Mouse (Mus musculus) cerebellum, adult 9-10 months (tissue): Measurements from ENCODE around the gene Srbd1.

Source experiments
- DNase-seq: peaks from one replicate; pipeline ENCODE4 v3.0.0; 2022

Gene Srbd1

DNA sequence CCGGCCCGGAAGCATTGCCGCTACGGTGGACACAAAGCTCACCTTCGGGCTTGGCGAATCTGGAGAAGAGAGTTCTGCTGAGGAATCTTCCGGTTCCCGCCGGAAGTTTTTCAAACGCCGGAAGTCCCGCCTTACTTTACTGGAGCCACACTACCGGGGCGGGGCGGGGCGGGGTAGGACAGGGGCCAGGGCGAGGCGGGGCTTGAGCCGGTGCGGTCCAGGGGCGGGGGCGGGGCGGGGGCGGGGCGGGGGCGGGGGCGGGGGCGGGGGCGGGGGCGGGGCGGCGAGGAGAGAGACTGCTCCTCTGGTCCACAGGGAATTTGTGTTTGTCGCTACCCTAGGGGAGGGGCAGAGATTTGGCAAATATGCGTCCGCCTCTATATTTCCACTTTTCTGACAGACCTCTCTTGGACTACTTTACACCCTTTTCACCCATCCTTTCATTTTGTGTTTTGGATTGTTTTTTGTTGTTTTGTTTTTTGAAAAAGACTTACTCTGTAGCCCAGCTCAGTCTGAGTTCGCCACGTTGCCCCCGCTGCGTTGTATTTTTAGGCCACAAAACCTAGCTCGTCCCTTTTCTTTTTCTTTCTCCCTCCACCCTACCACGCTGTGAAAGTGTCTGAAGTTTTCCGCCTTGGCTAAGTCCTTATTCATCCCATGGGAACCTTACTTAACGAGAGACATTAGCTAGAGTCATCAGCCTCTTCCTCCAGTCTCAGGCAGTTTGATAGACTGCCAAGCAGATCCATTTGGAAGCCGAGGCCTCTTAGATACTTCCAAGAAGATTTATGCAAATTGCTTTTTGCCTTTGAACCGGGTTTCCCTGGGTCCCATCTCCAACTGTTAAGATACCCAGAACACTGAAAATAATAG is at the start of gene Srbd1:
TSS of gene Srbd1 (minus strand) at position 97 of the 873 bp plus-strand sequence.
- peak; percentile 91 for DNase-seq

DNA sequence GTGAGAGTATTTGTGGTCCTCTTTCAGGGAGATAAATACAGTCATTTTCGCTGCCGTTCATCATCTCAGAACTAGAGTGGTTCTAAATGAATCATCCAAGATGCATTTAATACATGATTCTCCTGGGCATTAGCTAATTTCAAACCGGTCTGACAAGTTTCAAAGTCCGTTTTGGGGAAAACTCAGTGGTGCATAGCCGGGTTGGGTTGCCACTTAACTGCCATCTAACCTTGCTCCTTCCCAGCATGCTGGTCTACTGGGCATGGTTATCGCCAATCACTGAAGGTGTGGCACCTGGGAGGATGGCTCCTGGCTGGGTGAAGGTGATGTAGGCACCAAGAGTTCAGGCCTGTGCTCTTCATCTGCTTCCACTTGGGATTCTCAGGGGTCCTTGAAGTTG is 49.0 kb upstream of the Srbd1 start:
- DNase-seq = no peak

DNA sequence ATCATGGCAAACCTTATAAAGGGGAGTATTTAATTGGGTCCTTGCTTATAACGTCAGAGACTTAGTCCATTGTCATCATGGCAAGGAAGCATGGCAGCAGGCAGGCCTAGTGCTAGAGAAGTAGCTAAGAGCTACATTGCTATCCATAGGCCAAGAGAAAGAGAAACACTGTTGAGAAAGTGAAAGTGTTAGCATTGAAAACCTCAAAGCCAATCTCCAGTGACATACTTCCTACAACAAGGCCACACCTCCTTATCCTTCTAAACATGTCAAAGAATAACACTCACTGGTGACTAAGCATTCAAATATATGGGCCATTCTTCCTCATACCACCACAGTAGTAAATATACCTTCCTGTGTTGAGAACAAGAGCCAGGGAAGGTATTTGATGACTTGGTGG is 42.8 kb upstream of the Srbd1 start:
- no peak for DNase-seq

DNA sequence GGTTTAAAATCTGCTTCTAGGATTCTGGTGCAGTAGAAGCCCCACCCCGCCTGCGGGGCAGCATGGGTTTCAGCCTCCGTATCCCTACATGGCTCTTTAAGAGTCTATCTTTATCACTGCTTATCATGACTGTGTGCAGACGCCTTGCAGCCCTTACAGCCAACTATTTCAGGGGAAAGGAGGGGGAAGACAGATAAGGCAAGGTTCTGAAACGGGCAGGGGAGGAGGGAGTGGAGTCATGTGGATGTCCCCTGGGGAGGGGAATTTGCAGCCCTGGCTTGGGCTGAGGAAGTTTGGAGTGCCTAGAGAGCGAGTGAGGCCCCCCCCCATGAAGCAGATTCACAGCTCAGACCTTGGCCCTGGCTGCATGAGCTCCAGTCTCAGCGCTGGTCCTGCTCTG is 40.6 kb upstream of the Srbd1 start:
- DNase-seq = no peak

DNA sequence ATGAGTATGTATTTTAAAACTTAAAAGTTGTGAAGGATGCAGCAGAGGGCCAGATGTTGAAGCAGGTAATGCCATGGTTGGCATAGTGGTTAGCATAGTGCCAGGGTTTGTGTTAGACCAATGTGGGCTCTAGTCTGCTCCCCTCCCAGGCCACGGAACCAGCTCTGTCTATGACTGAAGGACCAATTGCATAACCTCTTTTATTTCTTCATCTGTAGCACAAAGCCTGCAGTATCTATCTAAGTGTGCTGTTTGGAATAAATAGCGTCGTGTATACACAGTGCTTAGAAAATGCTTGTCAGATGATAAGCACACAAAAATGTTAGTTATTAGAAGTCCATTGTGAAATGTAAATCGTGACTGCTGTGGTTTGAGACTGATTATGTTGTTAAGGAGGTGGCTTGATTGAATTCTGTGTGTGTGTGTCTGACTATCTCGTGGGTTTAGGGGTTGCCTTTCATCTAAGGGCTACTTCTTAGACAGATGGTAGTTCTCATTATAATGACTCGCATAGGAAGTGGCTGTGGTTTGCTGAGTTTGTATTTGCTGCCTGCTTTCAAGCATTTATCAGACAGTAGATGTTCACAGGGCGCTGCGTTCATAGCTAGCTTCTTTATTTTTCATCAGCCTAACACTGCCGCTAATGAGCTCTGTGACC is 39.7 kb upstream of the Srbd1 start:
- DNase-seq = no peak

DNA sequence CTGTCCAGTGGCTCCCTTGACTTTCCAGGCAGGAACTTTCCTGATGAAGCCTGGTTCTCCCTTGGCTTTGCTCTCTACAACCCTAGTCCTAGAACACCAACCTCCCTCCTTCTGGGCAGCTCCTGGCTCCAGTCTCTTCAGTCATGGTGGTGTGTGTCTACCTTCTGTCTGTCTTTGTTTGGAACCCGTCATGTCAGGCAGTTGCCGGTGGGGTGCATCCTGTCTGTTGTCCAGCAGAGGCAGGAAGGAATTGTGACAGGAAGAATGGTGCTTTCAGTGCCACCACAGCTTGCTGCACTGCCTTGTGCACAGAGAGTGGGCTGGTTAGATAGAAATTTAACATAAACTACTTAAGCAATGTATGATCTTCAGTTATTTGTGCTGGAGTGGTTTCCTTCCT is 38.8 kb upstream of the Srbd1 start:
- DNase-seq = no peak

DNA sequence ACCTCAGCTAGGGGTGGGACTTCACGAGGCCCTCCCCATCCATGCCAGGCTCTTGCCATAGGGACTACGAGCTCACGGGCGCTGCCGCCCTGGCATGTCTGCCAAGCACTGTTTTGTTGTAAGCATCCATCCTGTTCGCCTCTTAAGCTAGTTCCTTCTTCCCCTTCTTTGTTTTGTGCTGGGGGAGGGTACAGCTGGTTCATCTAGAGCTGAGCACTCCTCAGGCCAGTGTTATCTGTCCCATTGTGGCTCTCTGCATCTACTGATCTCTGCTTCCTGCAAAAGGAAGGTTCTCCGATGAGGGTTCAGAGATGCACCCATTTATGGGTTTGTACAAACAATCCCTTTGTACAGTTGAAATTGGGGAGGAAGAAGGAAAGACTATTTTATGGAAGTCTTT is 31.7 kb upstream of the Srbd1 start:
- no peak for DNase-seq

DNA sequence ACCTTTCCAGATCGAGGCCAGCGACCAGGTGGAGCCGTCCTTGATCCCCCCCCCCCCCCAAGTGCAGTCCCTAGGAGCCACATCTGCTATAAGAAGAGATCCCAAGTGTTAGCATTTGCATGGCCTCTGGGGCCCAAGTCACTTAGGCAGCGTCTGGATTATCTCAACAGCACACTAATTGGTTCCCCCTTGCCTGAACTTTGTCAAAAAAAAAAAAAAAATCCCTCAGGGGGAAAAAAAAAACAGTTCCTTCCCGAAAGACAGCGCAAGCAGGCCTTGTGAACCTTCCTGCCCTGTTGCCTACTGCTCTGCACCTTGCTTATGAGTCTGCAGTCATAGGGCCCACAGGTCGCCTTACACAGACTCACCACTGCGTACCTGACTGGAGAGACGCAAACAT is 30.5 kb upstream of the Srbd1 start:
- no peak for DNase-seq

DNA sequence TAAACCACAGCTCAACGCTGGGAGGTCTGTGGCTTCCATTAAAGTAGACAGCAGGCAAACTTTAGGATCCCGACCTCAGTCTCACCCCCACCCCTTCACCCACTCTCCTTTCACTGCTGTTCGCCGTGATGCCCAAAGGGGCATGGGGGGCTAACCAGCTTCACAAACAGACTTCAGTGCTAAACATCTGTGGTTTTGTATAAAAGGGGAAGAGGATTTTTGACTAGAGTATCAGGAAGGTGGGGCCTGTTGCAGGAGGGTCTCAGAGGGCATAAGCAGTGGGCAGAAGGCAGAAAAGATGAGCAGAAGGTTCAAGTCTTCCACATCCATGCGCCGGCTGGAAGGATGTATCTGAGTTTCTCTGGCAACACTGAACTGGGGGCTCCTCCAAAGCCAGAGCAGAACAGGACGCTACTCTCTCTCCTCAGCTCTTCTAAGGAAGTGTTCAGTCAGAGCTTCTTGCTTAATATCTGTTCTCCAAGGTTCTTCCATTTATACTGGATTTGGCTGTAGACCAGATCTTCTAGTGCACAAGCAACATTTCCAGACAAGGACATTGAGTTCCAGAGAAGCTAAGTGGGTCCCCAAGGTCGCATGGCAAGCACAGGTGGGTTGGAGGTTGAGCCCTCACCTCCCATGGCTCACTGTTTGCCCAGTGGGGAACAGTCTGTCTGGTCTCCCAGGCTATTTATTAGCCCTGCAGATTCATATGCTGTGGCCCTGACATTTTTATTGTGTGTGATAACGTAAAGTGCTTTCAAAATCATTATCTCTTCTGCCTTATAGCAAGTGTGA is 25.4 kb upstream of the Srbd1 start:
- no peak for DNase-seq

DNA sequence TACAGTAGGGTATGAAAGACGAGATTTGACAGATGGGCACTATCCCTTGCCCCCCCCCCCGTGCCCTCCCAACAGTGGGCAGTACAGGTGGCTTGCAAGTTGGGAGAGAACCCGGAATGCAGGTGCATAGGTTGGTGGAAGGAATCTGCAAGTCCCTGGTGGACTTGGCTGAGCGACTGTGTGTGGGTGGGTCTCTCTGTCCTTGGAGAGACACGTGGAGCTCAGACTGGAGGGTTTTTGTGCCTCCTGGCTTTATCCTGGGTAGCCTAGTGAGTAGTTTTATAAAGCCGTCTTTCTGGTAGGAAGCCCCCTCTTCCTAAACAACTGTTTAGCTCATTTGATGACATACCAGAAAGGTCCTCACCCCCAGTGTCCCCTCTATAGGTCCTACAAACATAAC is 24.1 kb upstream of the Srbd1 start:
- no peak for DNase-seq

DNA sequence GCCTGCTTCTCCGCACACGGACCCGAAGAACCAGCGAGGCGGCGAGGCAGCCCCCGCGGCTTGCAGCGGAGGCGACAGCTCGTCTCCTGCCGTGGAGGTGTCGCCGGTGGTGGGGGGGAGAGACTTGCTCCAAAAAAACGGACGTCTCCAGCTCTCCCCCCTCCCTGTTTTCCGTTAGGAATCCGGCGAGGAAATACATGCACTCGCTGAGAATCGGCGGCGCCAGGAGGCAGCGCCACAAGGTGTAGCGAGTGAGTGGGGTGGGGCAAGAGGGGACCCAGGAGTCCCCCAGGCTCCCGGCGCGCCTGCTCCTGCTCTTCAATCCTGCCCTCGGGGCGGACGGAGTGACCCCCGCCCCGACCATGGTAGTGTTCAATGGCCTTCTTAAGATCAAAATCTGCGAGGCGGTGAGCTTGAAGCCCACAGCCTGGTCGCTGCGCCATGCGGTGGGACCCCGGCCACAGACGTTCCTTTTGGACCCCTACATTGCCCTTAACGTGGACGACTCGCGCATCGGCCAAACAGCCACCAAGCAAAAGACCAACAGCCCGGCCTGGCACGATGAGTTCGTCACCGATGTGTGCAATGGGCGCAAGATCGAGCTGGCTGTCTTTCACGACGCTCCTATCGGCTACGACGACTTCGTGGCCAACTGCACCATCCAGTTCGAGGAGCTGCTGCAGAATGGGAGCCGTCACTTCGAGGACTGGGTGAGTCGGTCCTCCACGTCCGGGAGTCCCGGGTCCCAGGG is 23.4 kb upstream of the Srbd1 start:
- DNase-seq = peak; percentile 71

DNA sequence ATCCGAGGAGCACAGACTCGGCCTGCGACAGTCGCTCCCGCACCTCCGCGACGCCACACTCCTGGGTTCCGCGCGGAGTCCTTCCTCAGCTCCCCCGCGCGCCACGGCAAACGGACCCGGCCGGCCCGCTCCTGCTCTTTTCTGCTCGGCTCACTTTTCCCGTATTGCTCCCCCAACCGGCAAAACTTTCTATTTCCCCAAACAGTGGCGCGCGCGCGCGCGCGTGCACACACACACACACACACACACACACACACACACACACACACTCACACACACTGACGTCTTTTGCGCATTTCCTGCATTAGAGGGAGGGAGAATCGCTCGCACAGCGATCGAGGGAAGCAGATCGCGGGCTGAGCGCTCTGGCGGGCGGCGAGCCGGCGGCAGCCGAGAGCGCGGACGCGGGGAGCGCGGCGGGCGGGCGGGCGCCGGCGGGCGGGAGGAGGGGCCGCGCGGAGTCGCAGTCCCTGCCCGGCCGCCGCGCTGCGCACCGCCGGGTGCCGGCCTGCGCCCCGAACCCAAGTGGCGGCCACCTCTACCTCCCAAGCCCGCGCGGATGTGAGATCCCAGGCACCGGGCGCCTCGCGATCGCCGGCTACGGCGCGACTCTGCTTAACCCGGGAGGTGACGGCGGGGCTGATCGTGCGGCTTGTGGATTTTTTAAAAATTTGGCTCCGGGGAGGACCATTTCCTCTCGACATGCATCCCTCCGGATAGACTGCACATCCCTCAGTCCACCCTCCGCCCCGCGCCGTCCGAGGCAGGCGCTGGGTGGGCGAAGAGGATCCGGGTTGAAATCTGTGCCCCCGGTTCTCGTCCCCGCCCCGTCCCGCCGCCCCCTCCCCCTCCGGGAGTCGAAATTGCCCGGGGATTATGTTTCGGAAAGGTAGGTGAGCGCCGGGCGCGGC is 22.6 kb upstream of the Srbd1 start, which contains the start of gene Prkce:
TSS of gene Prkce (plus strand) at position 466 of the 911 bp plus-strand sequence.
- DNase-seq = peak; percentile 84

DNA sequence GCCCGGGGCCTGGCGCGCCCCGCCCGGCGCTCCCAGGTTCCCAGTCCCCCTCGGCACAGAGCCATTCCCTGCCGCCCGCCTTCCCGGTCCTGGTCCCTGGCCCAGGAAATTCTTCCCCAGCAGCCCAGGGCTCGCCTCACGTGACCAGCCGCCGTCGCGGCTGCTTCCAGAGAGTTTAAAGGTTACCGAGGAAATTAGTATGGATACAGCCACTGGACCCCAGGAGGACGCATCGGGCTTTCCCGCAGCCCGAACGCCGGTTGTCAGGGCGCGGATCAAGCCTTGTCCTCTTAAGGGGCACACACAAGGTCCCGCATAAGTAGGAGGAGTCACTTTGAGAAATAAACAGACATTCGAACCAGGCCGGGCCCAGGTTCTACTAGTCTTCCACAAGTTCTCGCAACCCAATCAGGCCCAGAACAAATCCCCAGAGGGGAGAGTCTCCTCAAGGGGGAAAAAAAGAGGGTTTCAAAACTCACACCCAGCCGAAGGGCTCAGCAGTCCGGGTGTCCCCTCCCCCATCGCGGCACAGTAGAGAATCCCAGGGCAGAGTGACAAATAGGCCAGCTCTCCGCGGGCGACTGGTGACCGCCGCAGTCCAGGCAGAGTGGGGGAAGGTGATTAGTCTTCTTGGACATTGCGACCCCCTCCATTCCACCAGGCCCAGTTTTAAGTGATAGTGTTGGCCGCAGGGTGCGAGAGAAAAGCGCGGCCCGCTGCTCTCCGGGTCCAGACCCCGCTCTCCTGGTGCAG is 21.8 kb upstream of the Srbd1 start:
- DNase-seq = peak; percentile 82

DNA sequence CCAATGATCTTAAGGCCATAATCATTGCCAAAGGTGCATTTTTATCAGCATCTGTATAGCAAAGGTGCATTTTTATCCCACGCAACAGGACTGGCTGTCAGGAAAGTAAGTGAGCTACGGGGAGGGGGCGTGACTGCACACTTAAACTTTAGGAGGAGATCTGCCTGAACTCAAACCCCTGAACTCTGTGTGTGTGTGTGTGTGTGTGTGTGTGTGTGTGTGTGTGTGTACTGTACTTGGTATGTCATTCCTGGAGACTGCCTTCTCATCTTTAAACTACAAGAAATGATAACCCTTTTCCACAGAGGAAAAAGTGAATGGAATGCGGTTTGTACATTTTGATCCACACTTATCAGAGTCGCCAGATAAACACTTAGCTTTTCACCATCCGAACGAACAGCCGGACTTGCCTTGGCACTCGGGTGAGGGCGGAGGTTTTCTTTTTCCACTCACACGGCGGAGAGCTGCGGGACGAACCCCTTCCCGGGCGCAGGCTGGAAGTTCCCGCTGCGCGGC is 21.1 kb upstream of the Srbd1 start:
- DNase-seq = no peak

DNA sequence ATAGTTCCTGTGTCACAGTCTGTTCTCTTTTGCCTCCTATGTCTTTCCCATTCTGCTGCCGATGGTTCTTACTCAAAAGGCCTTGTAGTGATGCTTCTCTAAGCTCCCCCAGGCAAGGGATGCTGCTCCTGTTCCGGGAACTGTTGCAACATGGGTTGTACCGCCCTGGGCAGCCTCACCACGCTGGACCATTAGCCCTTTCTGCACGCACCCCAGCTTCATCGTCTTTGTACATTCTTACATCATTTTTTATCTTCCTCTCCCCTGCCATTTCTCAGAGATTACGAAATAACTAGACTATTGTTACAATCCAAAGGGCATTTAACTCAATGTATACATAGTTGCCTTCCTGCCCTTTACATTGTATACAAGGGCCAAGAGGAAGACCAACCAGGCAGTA is 19.4 kb upstream of the Srbd1 start:
- no peak for DNase-seq

DNA sequence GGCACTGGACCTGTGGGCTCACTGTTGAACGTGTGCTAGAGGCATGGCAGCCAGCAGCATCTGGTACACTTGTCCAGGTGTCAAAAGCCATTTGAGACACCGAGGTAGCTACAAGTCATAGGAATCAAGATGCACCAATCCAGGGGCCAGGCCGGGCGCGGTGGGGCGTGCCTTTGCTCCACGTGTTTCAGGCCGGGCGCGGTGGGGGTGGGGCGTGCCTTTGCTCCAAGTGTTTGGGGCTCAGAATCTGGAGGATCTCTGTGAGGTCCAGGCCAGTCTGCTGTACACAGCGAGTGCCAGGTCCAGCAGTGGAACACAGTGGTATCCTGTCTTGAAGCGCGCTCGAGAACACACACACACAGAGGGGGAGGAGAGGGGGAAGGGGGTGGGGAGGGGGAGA is 17.7 kb upstream of the Srbd1 start:
- DNase-seq = no peak

DNA sequence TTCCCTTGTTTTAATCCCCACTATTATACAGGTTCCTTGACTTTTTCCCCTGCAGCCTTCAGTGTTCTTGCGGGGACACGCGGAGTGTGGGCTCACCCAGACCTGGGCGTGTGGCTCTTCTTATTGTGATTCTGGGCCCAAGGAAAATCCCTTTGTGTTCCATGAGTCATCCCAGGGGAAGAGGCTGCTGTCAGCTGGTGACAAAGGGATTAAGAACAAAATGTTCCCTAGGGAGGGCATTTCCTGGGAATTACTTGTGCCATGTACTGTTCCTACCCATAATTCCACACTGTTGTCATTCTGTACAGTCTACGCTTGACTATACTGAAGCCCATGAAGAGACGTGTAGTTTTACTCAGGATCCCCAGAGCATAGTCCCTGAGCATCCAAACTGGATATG is 12.0 kb upstream of the Srbd1 start:
- no peak for DNase-seq

DNA sequence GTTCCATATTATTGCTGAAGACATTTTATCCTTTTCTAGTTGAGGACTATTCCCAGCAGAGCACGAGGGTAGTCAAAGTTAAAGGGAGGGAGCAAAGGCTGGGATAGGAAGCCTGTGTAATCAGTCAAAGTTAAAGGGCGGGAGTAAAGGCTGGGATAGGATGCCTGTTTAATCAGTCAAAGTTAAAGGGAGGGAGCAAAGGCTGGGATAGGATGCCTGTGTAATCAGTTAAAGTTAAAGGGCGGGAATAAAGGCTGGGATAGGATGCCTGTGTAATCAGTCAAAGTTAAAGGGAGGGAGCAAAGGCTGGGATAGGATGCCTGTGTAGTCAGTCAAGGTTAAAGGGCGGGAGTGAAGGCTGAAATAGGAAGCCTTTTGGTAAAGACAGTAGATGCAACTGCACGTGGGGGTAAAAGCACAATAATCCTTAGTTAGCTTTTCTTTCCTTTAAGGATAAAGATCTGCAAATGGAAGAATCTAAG is 5.9 kb upstream of the Srbd1 start:
- no peak for DNase-seq

DNA sequence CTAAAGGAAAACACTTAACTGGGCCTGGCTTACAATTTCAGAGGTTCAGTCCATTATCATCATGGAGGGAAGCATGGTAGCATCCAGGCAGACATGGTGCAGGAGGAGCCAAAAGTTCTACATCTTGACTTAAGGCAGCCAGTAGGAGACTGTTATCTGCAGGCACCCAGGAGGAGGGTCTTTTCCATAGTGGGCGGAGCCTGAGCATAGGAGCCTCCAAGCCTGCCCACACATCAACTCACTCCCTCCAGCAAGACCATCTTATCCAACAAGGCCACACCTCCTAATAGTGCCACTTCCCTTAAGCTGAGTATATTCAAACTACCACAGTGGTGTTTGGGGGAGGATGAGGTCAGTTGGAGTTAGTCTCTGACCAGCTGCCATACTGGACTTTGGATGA is 4.8 kb upstream of the Srbd1 start:
- no peak for DNase-seq

DNA sequence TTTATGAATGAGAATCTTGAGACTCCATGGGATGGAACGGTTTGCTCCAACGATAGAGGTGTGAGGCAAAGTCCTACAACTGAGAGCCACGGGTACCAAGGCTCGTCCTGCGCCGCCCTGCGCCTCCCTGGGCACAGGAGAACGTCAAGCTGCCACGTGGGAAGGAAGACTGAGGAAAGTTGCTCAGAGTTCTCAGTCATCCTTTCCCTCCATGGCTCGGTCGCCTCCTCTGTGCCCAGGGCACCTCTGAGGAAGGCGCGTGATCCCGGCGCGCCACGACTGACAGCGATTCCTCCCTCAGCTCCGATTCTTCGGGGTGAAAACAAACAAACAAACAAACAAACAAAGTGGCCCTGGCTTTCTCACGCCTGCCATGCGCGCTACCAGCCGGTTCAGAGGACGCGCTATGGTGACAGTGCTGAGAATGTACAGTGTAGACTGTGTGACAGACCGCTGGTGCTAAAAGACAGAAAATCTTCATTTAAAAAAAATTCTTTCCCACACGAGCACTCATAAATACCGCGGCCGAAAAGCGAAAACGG is 367 bp downstream of the Srbd1 start:
- DNase-seq = no peak
